Mouse (Mus musculus): ENCODE data around the gene B3gnt7.

B3gnt7 gene

DNA sequence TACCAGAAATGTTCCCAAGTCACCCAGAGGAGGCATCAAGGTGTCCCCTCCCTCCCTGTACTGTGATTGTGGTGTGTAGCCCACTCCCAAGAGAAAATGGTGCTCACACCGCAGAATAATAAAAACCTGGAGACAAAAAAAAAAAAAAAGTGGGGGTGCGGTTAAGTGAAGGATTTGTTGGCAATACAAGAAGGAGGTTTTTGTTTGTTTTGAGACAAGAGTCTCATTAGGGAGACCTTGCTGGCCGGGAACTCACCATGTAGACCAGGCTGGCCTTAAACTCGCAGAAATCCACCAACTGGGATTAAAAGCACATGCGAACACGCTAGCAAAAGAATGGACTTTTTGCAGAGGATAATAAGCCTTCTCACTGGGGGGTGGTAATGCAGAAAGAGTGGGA lies at the start of gene B3gnt7:
TSS of gene B3gnt7 (plus strand) at position 301 of the 400 bp plus-strand sequence.
- no peak for DNase-seq (ENCODE audit: low read depth, low spot score)

DNA sequence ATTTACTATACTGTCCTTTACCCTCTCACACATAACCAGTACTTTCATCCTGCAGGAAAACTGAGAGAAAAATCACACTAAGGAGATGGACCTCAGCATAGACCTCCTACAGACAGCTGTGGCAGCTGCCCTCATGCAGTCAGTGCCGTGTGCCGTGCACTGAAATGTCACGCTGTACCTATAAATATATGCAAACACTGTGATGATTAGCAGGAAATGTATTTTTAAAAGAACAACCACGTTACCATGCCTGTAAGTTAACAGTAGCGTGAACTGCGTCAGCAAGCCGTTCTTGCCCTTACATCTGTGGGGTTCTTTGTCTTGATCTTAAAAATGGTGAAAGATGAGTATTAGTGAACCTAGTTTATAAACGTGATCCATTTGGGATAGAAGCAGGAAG lies 49.2 kb upstream of the B3gnt7 start:
- DNase-seq (ENCODE audit: low read depth, low spot score): no peak

DNA sequence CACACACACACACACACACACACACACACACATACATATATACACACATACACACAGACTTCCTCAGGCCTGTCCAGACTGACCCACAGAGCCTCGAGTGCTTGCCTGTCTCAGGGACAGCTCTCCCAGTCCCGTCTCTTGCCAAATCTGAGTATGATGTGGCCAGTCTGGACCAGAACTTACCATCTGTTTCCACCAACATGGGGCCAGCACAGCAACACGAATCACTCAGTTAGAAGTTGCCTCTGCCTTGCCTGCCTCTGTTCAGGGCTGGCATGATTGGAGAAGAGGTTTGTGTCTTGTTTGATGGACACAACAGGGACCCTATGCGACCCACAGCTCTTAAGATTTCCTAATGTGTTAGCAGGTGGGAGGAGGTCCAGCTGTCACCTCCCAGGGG lies 46.3 kb upstream of the B3gnt7 start:
- peak; percentile 9 for DNase-seq (ENCODE audit: low read depth, low spot score)

DNA sequence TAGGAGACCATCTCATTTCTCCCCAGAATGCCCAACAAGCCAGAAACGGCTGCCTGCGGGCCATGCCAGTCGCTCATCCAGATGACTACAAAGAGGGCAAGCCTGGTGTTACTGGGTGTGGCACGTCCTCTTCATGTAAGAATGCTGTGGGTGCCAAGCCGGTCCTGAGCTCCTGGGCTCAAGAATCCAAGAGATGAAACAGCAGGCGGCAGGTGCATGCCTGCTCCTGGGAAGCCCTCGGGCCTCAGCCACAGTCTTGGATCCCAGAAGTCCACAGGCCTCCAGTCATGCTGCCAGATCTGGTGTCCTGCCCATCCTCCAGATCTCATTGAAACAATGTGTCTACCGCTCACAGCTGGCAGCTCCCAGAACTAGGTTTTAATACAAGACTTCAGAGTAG lies 45.4 kb upstream of the B3gnt7 start:
- no peak for DNase-seq (ENCODE audit: low read depth, low spot score)

DNA sequence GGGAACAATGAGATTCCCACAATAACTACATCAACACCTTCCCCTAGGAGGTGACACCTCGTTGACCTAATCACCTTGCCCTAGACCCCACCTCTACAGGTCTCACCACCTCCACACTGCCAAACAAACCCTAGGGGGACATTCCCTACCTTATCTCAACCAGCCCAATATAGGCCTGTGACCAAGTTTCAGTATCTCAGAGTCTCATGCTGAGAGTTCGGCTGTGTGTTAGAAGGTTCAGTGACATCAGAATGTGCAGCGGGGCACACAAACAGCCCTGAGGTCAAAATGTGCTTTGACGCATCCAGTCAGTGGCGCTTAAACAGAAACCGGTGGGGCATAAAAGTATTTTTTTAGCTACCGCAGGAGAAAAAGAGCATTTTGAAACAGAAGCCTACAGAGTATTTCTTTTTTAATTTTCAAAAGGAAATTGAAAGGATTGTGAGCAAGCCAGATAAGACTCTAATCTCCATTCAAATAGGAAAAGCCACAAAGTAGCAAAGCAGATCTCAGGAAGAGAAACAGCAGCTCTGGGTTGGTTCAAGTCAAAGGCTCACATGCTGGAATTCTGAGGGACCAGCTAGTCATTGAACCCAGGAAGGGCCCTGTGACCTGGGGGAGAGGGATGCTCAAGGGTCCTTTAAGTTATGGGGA lies 44.3 kb upstream of the B3gnt7 start:
- no peak for DNase-seq (ENCODE audit: low read depth, low spot score)

DNA sequence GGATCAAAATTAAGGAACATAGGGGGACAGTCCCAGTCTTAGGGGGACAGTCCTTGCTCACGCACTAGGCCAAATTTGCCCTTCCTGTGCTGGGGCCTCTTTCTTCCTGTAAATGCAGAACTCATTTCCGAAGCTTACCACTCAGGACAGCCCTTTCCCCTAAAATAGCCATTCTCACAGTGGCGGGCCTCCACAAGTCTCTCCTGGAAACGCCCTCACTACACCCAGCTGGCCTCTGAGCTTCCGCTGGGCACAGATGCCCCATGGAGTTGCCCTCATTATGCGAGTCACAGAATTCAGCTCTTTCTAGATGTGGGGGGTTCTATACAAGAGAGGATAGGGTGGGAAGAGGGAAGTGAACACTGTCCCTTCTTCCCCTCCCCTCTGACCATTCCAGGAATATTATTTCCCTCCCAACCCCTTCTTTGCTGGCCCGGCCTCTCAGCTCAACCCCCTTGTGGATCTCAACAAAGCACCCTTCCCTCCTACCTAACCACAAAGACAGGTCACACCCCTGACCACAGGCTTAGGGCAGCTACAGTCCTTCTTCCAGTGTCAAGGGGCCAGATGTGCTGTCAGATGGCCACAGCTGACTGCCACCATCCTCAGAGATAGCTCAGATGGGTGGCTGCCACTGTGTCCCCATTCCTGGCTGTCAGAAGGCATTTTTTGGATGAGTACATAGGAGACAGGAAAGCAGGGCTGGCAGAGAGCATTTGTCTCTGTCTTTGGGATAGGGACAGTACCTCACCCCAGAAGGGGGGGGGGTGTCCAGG lies 38.9 kb upstream of the B3gnt7 start:
- DNase-seq (ENCODE audit: low read depth, low spot score): peak; percentile 24

DNA sequence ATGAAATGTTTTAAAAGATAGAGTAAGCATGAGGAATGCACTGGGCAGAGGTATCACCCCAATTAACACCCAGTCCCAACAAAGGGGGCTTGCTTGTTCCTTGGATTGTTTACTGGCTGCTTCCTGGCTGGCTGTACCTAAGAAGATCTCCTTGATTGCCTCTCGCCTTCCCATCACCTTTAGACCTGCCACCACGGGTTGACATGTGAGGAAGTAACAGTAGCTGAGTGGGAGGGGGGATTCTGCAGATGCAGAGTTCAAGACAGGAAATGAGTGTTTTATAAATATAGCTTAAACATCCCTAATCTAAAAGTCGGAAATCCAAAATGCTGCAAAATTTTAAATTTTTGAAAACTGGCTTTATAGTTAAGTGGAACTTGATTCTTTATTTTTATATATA lies 37.6 kb upstream of the B3gnt7 start:
- no peak for DNase-seq (ENCODE audit: low read depth, low spot score)

DNA sequence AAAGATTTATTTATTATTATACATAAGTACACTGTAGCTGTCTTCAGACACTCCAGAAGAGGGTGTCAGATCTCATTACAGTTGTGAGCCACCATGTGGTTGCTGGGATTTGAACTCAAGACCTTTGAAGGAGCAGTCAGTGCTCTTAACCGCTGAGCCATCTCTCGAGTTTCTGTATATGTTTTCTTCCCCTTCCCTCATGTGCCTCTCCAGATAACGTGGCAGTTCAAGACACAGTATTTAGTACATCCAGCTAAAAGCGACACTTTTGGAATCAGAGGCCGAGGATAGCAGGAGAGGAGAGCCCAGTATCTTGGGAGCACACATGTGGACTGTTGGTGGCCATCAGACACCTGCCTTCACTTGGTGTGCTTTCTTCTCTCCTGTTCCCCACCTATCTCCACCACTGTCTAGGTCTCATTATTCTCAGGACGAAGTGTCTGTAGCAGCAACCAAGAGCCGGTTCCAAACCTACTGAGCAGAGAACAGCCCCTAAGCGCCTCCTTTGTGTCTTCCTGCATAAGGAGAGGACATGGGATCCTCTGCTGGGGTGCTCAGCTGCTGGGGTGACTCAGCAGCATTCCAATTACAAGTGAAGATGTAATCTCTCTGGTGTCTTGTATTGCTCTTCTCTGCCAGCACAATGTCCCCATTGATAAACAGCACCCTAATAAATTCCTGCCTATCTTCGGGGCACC lies 34.0 kb upstream of the B3gnt7 start:
- no peak for DNase-seq (ENCODE audit: low read depth, low spot score)

DNA sequence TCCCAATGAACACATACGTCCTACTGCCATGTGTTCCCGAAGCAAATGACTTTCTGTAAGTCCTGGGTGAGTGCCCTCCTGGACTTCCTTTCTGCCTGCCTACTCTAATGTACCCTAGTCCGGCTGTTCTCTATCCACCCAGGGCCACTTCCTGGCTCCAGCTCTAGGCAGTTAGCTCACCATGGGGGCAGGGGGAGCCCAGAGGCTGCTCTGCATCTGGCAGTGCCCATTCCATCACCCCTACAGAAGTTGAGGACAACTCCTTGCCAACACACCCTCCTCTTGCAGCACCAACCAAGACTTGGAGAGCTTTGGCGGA lies 33.5 kb upstream of the B3gnt7 start:
- DNase-seq (ENCODE audit: low read depth, low spot score): no peak

DNA sequence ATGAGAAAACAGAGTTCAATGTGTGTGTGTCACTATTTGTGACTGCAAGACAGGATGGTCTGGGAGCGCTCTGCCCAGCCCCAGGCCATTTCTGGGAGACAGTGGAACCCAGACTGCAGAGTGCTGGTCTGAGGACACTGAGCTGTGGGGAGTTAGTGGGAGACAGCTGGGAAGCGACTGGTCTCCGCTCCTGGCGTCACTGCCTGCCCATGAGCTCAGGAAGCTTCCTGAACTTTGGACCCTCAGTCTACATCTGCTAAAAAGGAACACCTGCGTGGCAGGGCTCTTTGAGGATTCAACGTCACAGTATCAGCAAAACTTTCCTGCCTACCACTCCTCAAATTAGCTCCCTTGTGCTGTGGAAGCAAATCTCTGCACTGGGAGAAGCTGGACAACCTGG lies 30.9 kb upstream of the B3gnt7 start:
- DNase-seq (ENCODE audit: low read depth, low spot score): no peak

DNA sequence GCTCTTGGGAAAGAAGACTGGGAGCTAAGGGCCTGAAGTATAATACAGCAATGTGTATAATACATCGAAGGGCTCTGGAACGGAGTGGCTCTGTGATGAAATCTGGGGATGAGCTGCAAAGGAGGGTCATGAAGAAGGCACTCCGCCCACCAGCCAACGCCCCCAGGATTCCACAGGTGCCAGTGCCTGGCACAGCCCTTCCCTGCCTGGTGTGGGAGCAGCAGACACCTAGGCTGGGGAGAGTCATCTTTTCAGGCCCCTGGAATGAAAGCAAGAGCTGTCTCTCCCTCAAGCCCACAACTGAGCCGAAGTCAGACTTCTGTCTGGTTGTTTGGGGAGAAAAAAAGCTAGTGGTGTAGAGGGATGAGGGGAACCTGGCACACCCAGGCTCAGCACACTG lies 25.6 kb upstream of the B3gnt7 start:
- no peak for DNase-seq (ENCODE audit: low read depth, low spot score)

DNA sequence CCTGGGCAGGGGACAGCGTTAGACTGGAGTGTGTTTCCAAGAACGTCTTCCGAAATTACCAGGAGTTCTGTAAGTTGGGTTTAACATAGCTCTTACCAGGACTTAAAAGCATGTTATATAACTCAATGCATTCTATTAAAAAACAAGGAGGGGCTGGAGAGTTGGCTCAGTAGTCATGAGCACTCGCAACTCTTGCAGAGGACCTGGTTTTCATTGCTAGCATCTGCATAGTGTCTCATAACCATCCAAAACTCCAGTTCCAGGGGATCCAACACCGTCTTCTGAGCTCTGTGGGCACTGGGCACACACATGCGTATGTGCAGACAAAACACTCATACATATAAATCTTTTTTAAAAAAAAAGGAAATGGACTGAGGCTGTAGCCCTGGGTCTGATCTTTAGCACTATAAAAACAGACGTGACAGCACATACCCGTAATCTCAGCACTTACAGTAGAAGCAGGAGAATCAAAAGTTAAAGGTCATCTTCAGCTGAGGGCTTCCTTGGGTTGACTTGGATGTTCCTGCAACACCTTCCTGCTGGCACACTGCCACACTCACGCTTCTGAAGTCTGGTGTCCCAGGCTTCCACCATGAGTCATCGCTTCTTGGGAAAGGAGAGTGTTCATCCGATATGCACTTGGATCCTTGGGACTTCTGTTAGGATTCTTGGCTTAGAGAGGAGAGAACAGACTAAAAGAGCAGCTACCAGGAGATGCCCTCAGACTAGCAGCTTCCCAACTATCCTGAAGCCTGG lies 20.7 kb upstream of the B3gnt7 start:
- DNase-seq (ENCODE audit: low read depth, low spot score): peak; percentile 44

DNA sequence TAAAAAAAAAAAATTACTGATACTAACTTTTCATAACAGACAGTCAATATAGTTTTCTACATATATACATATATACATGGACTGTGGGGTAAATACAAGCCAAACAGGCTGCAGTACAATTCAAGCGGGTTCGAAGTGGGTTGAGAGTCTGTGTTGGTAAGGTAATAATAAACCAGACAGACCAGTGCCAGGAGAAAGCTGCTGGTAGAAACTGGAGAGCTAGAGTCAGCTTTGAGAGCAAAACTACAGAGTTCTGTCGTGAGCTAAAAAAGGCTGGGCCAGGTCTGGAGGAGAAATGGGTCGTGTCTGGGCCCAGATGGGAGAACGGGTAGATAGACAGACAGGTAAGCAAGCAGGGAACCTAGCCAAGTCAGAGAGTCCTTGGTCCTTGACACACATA lies 18.5 kb upstream of the B3gnt7 start:
- no peak for DNase-seq (ENCODE audit: low read depth, low spot score)

DNA sequence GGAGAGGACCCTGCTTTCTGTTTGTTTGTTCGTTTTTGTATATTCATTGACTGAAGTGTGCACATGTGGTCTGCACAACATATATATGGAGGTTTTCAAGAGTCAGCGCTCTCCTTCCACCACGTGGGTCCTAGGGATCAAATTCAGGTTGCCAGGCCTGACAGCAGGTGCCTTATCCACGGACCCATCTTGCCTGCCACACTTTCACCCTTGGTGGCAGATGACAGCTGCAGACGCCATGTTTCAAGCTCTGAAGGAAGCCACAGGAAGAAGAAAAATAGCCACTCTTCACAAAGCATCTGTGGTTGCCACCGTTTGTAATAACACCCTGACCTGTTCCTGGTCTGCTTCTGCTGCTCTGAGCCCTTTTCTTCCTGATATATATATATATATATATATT lies 17.3 kb upstream of the B3gnt7 start:
- no peak for DNase-seq (ENCODE audit: low read depth, low spot score)

DNA sequence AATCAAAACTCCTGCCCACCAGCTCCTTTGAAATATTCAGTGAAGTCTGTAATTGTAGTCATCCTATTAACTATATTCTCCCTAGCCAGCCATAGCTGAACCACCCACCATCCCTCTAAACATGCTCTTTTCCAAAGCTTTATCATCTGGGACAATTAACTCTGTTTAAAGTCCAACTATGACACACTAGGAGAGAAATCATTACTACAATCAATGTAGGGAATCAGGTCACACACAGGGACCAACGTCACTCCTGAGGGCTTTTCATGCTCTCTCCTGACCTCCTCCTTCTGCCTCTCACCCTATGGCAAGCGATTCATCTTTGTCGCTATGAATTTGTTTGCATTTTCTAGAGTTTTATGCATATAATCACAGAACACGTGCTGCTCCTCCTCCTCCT lies 15.2 kb upstream of the B3gnt7 start:
- DNase-seq (ENCODE audit: low read depth, low spot score): no peak

DNA sequence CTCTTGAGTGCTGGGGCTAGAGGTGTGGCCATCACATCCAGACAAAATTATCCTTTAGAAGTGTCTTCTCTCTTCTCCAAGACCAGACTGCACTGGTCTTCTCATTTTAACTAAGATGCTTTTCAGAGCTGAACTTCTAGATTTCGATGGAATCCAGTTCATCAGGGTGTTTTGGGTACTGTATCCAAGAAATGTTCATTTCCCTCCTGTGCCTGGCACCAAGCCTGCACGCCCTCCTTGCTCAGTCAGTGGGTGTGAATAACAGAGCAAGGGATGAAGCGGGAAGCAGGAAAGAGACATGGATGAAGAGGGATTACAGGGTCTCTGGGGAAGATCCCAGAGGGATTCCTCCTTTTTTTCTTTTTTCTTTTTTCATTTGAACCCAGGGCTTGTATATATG lies 12.2 kb upstream of the B3gnt7 start:
- no peak for DNase-seq (ENCODE audit: low read depth, low spot score)

DNA sequence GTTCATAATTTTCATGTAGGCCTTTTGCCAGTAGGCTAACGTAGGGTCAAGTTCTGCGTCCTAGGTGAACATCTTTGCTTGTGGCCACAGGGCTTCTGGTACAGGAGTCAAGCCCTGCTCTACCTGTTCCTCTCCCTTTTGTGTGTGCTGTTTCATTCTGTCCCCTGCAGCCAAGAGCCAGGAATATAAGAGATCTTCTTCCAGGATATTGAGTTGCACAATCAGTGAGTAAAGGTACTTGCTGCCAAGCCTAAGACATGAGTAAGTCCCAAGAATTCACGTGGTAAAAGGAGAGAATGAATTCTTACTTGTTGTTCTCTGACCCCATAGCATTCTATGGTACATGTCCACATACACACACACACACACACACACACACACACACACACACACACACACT lies 9.5 kb upstream of the B3gnt7 start:
- peak; percentile 72 for DNase-seq (ENCODE audit: low read depth, low spot score)

DNA sequence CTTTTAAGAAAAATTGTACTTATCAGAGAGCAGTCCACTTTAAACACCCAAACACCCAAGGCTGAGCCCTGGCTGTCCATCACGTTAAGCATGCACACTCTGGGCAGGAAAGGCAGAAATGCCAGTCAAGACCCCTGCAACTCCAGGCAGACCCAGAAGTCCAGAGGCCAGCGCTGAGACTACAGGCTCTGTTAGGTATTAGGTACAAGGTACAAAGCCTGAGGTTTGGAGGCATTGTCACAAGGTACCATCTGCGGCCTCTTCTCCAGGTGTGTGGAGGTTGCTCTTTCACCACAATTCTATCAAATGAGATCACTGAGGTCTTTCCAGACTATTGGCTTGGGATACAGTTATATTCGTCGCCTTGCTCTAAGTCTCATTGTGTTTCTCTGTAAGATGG lies 8.8 kb upstream of the B3gnt7 start:
- DNase-seq (ENCODE audit: low read depth, low spot score): no peak

DNA sequence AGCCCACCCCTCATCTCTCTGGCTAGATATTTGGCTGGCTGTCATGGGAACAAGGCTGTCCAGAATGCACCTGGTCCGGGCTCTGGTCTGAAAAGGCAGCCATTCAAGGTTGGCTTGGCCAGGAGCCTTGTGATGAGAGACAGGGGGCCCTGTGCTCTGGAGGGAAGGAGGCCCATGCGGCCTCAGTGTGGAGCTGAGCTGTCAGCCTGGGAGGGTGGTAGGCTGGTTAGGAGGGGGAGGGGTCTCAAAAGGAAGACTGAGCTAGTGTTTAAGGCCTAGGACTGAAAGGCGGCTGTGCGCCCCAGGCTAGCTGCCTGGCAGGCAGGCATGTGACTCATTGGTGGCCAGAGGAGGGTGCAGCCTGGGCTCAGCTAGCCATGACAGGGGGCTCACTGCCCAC lies 8.2 kb upstream of the B3gnt7 start:
- DNase-seq (ENCODE audit: low read depth, low spot score): no peak

DNA sequence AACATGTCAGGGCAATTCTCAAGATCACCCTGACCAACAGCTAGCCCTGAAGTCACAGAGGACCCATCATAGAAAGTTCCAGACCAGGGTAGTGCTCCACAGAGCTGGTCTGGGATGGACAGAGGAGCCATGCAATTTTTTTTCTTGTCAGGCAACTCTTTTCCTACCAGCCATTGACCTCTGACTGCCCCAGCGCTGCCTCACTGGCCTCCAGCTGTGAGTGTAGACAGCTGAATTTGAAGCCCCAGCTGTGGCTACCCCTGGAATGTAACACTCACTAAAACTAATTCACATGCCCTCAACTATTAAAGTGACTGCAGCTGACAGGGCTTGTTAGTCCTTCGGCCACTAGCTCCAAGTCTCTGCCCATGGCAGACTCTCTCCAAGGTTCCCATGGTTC lies 2.5 kb upstream of the B3gnt7 start:
- DNase-seq (ENCODE audit: low read depth, low spot score): peak; percentile 33

DNA sequence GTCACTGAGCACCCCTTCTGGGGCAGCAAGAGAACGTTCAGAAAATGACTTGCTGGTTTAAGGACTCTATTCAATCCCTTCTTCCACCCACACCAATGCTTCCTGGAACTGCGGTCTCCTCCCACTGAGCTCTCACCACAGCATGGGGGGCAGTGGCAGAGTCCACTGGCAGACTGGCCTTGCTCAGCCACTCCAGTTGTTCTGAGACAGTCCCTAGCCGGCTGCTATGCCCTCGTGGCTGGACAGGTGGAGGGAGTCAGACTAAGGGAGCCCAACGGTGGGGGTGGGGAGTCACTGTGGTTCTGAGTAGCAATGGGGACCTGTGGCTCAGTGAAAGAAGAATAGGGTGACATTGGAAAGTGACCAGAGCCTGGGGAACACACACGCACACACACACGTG lies 1.9 kb upstream of the B3gnt7 start:
- DNase-seq (ENCODE audit: low read depth, low spot score): no peak

Data from 3T3-L1 (cell line).